Mouse (Mus musculus): ENCODE measurements at regions not wholly inside any gene's neighbourhood (a gene's known extent, or its start where the extent isn't known, plus 50 kb on each side); places are given as distances from the start of the nearest gene placed in this dataset.

DNA sequence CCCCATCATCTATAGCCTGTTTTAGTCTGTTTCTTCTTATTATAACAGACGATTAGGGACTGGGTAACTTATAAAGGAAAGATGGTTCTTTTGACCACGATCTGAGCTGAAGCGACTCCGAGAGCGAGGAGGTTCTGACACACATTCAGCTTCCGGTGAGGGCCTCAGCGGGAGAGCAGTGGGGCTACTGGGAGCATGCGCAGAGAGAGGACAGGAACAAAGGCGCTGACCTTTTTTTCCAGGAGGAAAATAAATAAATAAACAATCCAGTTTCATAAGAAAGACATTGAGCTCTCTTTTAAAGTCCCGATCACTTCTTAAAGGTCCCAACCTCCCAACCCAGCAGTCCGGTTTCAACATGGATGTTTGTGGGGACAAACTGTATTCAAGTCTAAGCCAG, 230.6 kb downstream of the Dact1 start:
- TF ChIP-seq CTCF (IDR thresholded peaks at IDR 0.05; ENCODE audit: low read depth) (no peak), EP300 (IDR thresholded peaks at IDR 0.05; ENCODE audit: low read depth) (no peak)

All from liver, embryonic 14.5 days (tissue).